Mouse (Mus musculus): Measurements from ENCODE around the gene Slc6a13.

Gene Slc6a13

GRCm38 (mm10) chr6:121299954-121300353, at the start of gene Slc6a13:
Slc6a13 (plus strand) TSS chr6:121300227.
- DNase-seq: no peak

GRCm38 (mm10) chr6:121250406-121250805, 49.6 kb upstream of the Slc6a13 start:
- DNase-seq: no peak

GRCm38 (mm10) chr6:121251256-121251655, 48.8 kb upstream of the Slc6a13 start:
- DNase-seq: no peak

GRCm38 (mm10) chr6:121260548-121260947, 39.5 kb upstream of the Slc6a13 start:
- DNase-seq: peak; percentile 39

- DNase-seq: no peak
Measured at GRCm38 (mm10) chr6:121261233-121261632, 38.8 kb upstream of the Slc6a13 start.

- DNase-seq: no peak
Measured at GRCm38 (mm10) chr6:121262004-121262403, 38.0 kb upstream of the Slc6a13 start.

GRCm38 (mm10) chr6:121262496-121262895, 37.5 kb upstream of the Slc6a13 start:
- no peak for DNase-seq

GRCm38 (mm10) chr6:121270156-121270555, 29.9 kb upstream of the Slc6a13 start:
- no peak for DNase-seq

GRCm38 (mm10) chr6:121271707-121272074, 28.3 kb upstream of the Slc6a13 start:
- no peak for DNase-seq

GRCm38 (mm10) chr6:121272075-121272800, 27.8 kb upstream of the Slc6a13 start:
- peak; percentile 51 for DNase-seq

- DNase-seq: peak; percentile 2
Measured at GRCm38 (mm10) chr6:121274356-121274755, 25.7 kb upstream of the Slc6a13 start.

- no peak for DNase-seq
Measured at GRCm38 (mm10) chr6:121284132-121284531, 15.9 kb upstream of the Slc6a13 start.

GRCm38 (mm10) chr6:121299317-121299716, 710 bp upstream of the Slc6a13 start:
- DNase-seq: no peak

GRCm38 (mm10) chr6:121300504-121300903, 477 bp downstream of the Slc6a13 start:
- DNase-seq: no peak

- DNase-seq: no peak
Measured at GRCm38 (mm10) chr6:121303466-121304220, 3.6 kb downstream of the Slc6a13 start.

GRCm38 (mm10) chr6:121304630-121305029, 4.6 kb downstream of the Slc6a13 start:
- DNase-seq: no peak

GRCm38 (mm10) chr6:121305571-121305970, 5.5 kb downstream of the Slc6a13 start:
- DNase-seq: no peak

- DNase-seq: no peak
Measured at GRCm38 (mm10) chr6:121310984-121311383, 11.0 kb downstream of the Slc6a13 start.

GRCm38 (mm10) chr6:121319099-121319498, 19.1 kb downstream of the Slc6a13 start:
- no peak for DNase-seq

- no peak for DNase-seq
Measured at GRCm38 (mm10) chr6:121322381-121323110, 22.5 kb downstream of the Slc6a13 start.

- no peak for DNase-seq
Measured at GRCm38 (mm10) chr6:121325298-121325697, 25.3 kb downstream of the Slc6a13 start.

GRCm38 (mm10) chr6:121325740-121326139, 25.7 kb downstream of the Slc6a13 start:
- DNase-seq: no peak

- no peak for DNase-seq
Measured at GRCm38 (mm10) chr6:121326486-121327069, 26.6 kb downstream of the Slc6a13 start.

Data from cerebellum, adult 11 months (tissue).